Comparison of ENCODE assay signal across 15 mouse cellular contexts in the genomic region with DNA sequence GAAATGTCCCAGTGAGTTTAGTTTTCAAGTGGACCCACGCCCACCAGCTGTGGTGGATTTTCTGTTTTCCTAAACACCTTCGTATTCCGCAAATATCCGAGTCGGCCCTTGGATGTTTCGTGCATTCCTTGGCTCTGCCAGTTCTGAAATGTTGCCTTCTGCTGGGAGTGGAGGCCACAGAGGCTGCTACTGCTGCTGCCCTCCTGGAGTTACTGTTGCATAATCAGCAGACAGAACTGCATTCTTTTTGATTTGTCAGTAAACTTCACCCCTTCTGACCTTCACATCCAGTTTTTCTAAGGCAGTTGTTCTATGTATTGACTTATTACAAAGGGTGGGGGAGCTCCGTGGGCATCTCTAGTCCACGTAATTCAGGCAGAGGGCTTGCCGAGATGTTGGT.
DNase-seq lines count a peak whose midpoint lies in the region; ATAC-seq and TF ChIP-seq lines count a peak whose summit lies in the region.
"Had no signal": no experiment of that assay in that cellular context is flagged by ENCODE, and none has a peak within 500 bp of the region (broad histone marks: within the 10 kb centered on the region; RNA-seq: fewer than 3 reads in every experiment).

No protein-coding gene starts in this region.

- no peak for ATAC-seq in heart, embryonic 13.5 days (ENCODE audit: extremely low read depth, insufficient number of reproducible peaks, low FRiP score, low TSS enrichment)
- ATAC-seq in Patski, result peak; percentile 37
- no peak for ATAC-seq in liver, embryonic 12.5 days
- peak; percentile 61 for ATAC-seq in lung, postnatal 0 days
- ATAC-seq in CD4-positive, CD25-positive, alpha-beta regulatory T cell, adult 4 months, result no peak

- intact Hi-C loops in heart, adult 2 months (cut with DNase I), result no loop called here

- TF ChIP-seq EP300 in heart, adult 2 months (IDR thresholded peaks at IDR 0.05; ENCODE audit: insufficient read depth, low read depth, low read length), result no peak
- no peak for TF ChIP-seq EP300 in lung, postnatal 0 days (IDR thresholded peaks at IDR 0.05)

- POLR2A ChIA-PET in Patski (lab: Charles Lee), result interaction anchor here (1.3 to 1.5 kb wide), 2 partner anchors 35 to 64 kb away, joined by 3 read pairs; no protein-coding TSS in a partner anchor

- no peak for TF ChIP-seq POLR2A in heart, adult 2 months (IDR thresholded peaks at IDR 0.05; ENCODE audit: insufficient read depth, low read depth, low read length)

- no peak overlapping the region for H3K4me2 ChIP-seq in heart, embryonic 13.5 days
- peak overlapping the region; percentile 41 for H3K4me2 ChIP-seq in liver, embryonic 12.5 days
- no peak overlapping the region for H3K4me2 ChIP-seq in lung, postnatal 0 days (replicated peaks; ENCODE audit: low read depth, low read length)
- H3K4me2 ChIP-seq: embryonic facial prominence, embryonic 12.5 days; hindbrain, embryonic 13.5 days; limb, embryonic 13.5 days; neural tube, embryonic 12.5 days had no signal

- H3K27me3 ChIP-seq in heart, embryonic 13.5 days (replicated peaks), result no peaks in the 10 kb centered on the region
- H3K27me3 ChIP-seq in heart, adult 2 months (ENCODE audit: control insufficient read depth, insufficient read depth, low read length), result no peaks in the 10 kb centered on the region
- H3K27me3 ChIP-seq in Patski, result no peaks in the 10 kb centered on the region
- no peaks in the 10 kb centered on the region for H3K27me3 ChIP-seq in liver, embryonic 12.5 days (replicated peaks)
- H3K27me3 ChIP-seq in lung, postnatal 0 days (replicated peaks; ENCODE audit: insufficient read depth, low read length), result no peaks in the 10 kb centered on the region
- H3K27me3 ChIP-seq: embryonic facial prominence, embryonic 12.5 days; hindbrain, embryonic 13.5 days; limb, embryonic 13.5 days; neural tube, embryonic 12.5 days had no signal

- H3K4me3 ChIP-seq in heart, embryonic 13.5 days, result no peak overlapping the region
- H3K4me3 ChIP-seq in heart, adult 2 months, result no peak overlapping the region
- H3K4me3 ChIP-seq in liver, embryonic 12.5 days, result no peak overlapping the region
- no peak overlapping the region for H3K4me3 ChIP-seq in lung, postnatal 0 days (ENCODE audit: low read depth, low read length)
- H3K4me3 ChIP-seq: embryonic facial prominence, embryonic 12.5 days; hindbrain, embryonic 13.5 days; layer of hippocampus, adult 2 months; limb, embryonic 13.5 days; neural tube, embryonic 12.5 days had no signal

- no peak for TF ChIP-seq CTCF in heart, adult 2 months (IDR thresholded peaks at IDR 0.05)
- no peak for TF ChIP-seq CTCF in Patski (IDR thresholded peaks at IDR 0.05)
- TF ChIP-seq CTCF in lung, postnatal 0 days (IDR thresholded peaks at IDR 0.05), result no peak

- H3K27ac ChIP-seq in heart, embryonic 13.5 days (replicated peaks), result peak overlapping the region; percentile 36
- H3K27ac ChIP-seq in heart, adult 2 months, result no peak overlapping the region
- H3K27ac ChIP-seq in liver, embryonic 12.5 days, result 0 out of 2 replicates have a peak overlapping the region, but pooled peaks have one; percentile 20
- H3K27ac ChIP-seq in lung, postnatal 0 days (ENCODE audit: low read length), result 0 out of 2 replicates have a peak overlapping the region, but pooled peaks have one; percentile 2
- H3K27ac ChIP-seq: embryonic facial prominence, embryonic 12.5 days; hindbrain, embryonic 13.5 days; layer of hippocampus, adult 2 months; limb, embryonic 13.5 days; neural tube, embryonic 12.5 days had no signal

- H3K79me2 ChIP-seq in heart, adult 2 months (replicated peaks; ENCODE audit: control insufficient read depth, insufficient read depth, low read length), result no peaks in the 10 kb centered on the region

- no peak for DNase-seq in heart, adult 2 months
- DNase-seq in Patski (ENCODE audit: low read depth, low spot score), result no peak
- peak; percentile 23 for DNase-seq in lung, postnatal 0 days (ENCODE audit: low spot score)
- DNase-seq in cerebellum, postnatal 14 days, result no peak
- DNase-seq in thymus, postnatal 25 days, result no peak
- DNase-seq: cerebellum, adult 11 months; right cerebral cortex, postnatal 4 days had no signal

- H3K36me3 ChIP-seq in heart, embryonic 13.5 days, result no peaks in the 10 kb centered on the region
- H3K36me3 ChIP-seq in heart, adult 2 months (ENCODE audit: control insufficient read depth, insufficient read depth, low read length), result no peaks in the 10 kb centered on the region
- H3K36me3 ChIP-seq in liver, embryonic 12.5 days, result peaks cover 36% of the 10 kb centered on the region
- no peaks in the 10 kb centered on the region for H3K36me3 ChIP-seq in lung, postnatal 0 days (ENCODE audit: insufficient read depth, low read length)
- H3K36me3 ChIP-seq: embryonic facial prominence, embryonic 12.5 days; hindbrain, embryonic 13.5 days; limb, embryonic 13.5 days; neural tube, embryonic 12.5 days had no signal

- WGBS in heart, embryonic 13.5 days, result 71% methylated on average over 9 of the region's 9 CpGs
- WGBS in heart, adult 2 months, result 79% methylated on average over 9 of the region's 9 CpGs
- 65% methylated on average over 9 of the region's 9 CpGs for WGBS in liver, embryonic 12.5 days (ENCODE audit: insufficient replicate concordance)
- WGBS in lung, postnatal 0 days, result 51% methylated on average over 9 of the region's 9 CpGs

- CTCF ChIA-PET in Patski (lab: Charles Lee), result interaction anchor here (0.8 to 3.5 kb wide), 9 partner anchors 11 to 355 kb away, joined by 3 to 15 read pairs (median 3); no protein-coding TSS in a partner anchor

- H3K9me3 ChIP-seq in heart, embryonic 13.5 days, result no peaks in the 10 kb centered on the region
- no peaks in the 10 kb centered on the region for H3K9me3 ChIP-seq in liver, embryonic 12.5 days (replicated peaks)
- no peaks in the 10 kb centered on the region for H3K9me3 ChIP-seq in lung, postnatal 0 days (ENCODE audit: low read length)
- H3K9me3 ChIP-seq: embryonic facial prominence, embryonic 12.5 days; hindbrain, embryonic 13.5 days; limb, embryonic 13.5 days; neural tube, embryonic 12.5 days had no signal

- H3K9ac ChIP-seq in heart, embryonic 13.5 days, result no peak overlapping the region
- H3K9ac ChIP-seq in heart, adult 2 months (ENCODE audit: low read depth, low read length), result no peak overlapping the region
- H3K9ac ChIP-seq in liver, embryonic 12.5 days, result no peak overlapping the region
- no peak overlapping the region for H3K9ac ChIP-seq in lung, postnatal 0 days (replicated peaks; ENCODE audit: low read depth)
- H3K9ac ChIP-seq: embryonic facial prominence, embryonic 12.5 days; hindbrain, embryonic 13.5 days; limb, embryonic 13.5 days; neural tube, embryonic 12.5 days had no signal

- H3K4me1 ChIP-seq in heart, embryonic 13.5 days, result peaks cover 25% of the 10 kb centered on the region
- no peaks in the 10 kb centered on the region for H3K4me1 ChIP-seq in heart, adult 2 months (ENCODE audit: control insufficient read depth, insufficient read depth, low read length)
- H3K4me1 ChIP-seq in liver, embryonic 12.5 days, result peaks cover 29% of the 10 kb centered on the region
- H3K4me1 ChIP-seq in lung, postnatal 0 days (ENCODE audit: insufficient read depth, low read depth, low read length), result no peaks in the 10 kb centered on the region
- H3K4me1 ChIP-seq: hindbrain, embryonic 13.5 days; neural tube, embryonic 12.5 days had no signal

- in situ Hi-C loops in Patski (cut with MboI; ENCODE audit: low pct_unique_long_range_greater_than_20kb), result no loop called here

Comparison
In these comparisons a context has a peak if more than half of its experiments do, and no peak if none do; other contexts are left out.
1. ATAC-seq: peak in Patski (single experiment) and lung, postnatal 0 days (single experiment); none in heart, embryonic 13.5 days (single experiment), liver, embryonic 12.5 days (single experiment) and CD4-positive, CD25-positive, alpha-beta regulatory T cell, adult 4 months (single experiment).